ENCODE assay signal across 13 mouse cellular contexts in genomic region chrX:166688779-166689178, GRCm38 (mm10).
DNase-seq lines count a peak whose midpoint lies in the region; ATAC-seq and TF ChIP-seq lines count a peak whose summit lies in the region.
"Had no signal": no experiment of that assay in that cellular context is flagged by ENCODE, and none has a peak within 500 bp of the region (broad histone marks: within the 10 kb centered on the region; RNA-seq: fewer than 3 reads in every experiment).

No protein-coding gene starts in this region.

- intact Hi-C loops in heart, adult 2 months (cut with DNase I) = no loop called here

- no peak overlapping the region for H3K9ac ChIP-seq in forebrain, embryonic 13.5 days
- H3K9ac ChIP-seq in forebrain, postnatal 0 days = no peak overlapping the region
- H3K9ac ChIP-seq in heart, adult 2 months (ENCODE audit: low read depth, low read length) = no peak overlapping the region
- no peak overlapping the region for H3K9ac ChIP-seq in liver, embryonic 12.5 days

- no peak overlapping the region for H3K4me3 ChIP-seq in forebrain, embryonic 13.5 days
- H3K4me3 ChIP-seq in forebrain, embryonic 10.5 days = no peak overlapping the region
- H3K4me3 ChIP-seq in forebrain, postnatal 0 days (ENCODE audit: low read depth, low read length) = no peak overlapping the region
- no peak overlapping the region for H3K4me3 ChIP-seq in heart, adult 2 months
- no peak overlapping the region for H3K4me3 ChIP-seq in liver, embryonic 12.5 days

- TF ChIP-seq CTCF in forebrain, postnatal 0 days (IDR thresholded peaks at IDR 0.05; ENCODE audit: low read depth) = no peak
- no peak for TF ChIP-seq CTCF in heart, adult 2 months (IDR thresholded peaks at IDR 0.05)

- no peaks in the 10 kb centered on the region for H3K36me3 ChIP-seq in forebrain, embryonic 13.5 days (ENCODE audit: poor library complexity, severe bottlenecking)
- H3K36me3 ChIP-seq in forebrain, embryonic 10.5 days (replicated peaks) = no peaks in the 10 kb centered on the region
- H3K36me3 ChIP-seq in forebrain, postnatal 0 days (ENCODE audit: insufficient read depth) = no peaks in the 10 kb centered on the region
- H3K36me3 ChIP-seq in heart, adult 2 months (ENCODE audit: control insufficient read depth, insufficient read depth, low read length) = no peaks in the 10 kb centered on the region
- no peaks in the 10 kb centered on the region for H3K36me3 ChIP-seq in liver, embryonic 12.5 days

- no peak for DNase-seq in forebrain, embryonic 10.5 days (ENCODE audit: extremely low spot score, low spot score)
- DNase-seq in 416B (ENCODE audit: low read depth) = peak; percentile 4
- DNase-seq in forebrain, postnatal 0 days = peak; percentile 51
- peak; percentile 19 for DNase-seq in naive thymus-derived CD4-positive, alpha-beta T cell, adult 2 months (ENCODE audit: low read depth)
- no peak for DNase-seq in heart, adult 2 months
- DNase-seq: adrenal gland, postnatal 36 days; cerebellum, adult 9-11 months; heart, adult 11 months had no signal

- no peaks in the 10 kb centered on the region for H3K79me2 ChIP-seq in heart, adult 2 months (replicated peaks; ENCODE audit: control insufficient read depth, insufficient read depth, low read length)

- TF ChIP-seq POLR2A in heart, adult 2 months (IDR thresholded peaks at IDR 0.05; ENCODE audit: insufficient read depth, low read depth, low read length) = no peak

- no peaks in the 10 kb centered on the region for H3K27me3 ChIP-seq in forebrain, embryonic 13.5 days
- peaks cover 91% of the 10 kb centered on the region for H3K27me3 ChIP-seq in forebrain, embryonic 10.5 days (ENCODE audit: poor library complexity, severe bottlenecking)
- H3K27me3 ChIP-seq in forebrain, postnatal 0 days (ENCODE audit: insufficient read depth, low read length) = no peaks in the 10 kb centered on the region
- no peaks in the 10 kb centered on the region for H3K27me3 ChIP-seq in heart, adult 2 months (ENCODE audit: control insufficient read depth, insufficient read depth, low read length)
- no peaks in the 10 kb centered on the region for H3K27me3 ChIP-seq in liver, embryonic 12.5 days (replicated peaks)

- no peak overlapping the region for H3K27ac ChIP-seq in forebrain, embryonic 13.5 days
- no peak overlapping the region for H3K27ac ChIP-seq in forebrain, embryonic 10.5 days
- H3K27ac ChIP-seq in forebrain, postnatal 0 days (ENCODE audit: low read depth, low read length) = no peak overlapping the region
- H3K27ac ChIP-seq in heart, adult 2 months = no peak overlapping the region
- no peak overlapping the region for H3K27ac ChIP-seq in liver, embryonic 12.5 days

- ATAC-seq in forebrain, embryonic 13.5 days = peak; percentile 86
- ATAC-seq in forebrain, postnatal 0 days = peak; percentile 83
- no peak for ATAC-seq in erythroid progenitor cell, adult 5-6 weeks (replicated peaks; ENCODE audit: low FRiP score, poor library complexity, severe bottlenecking)
- ATAC-seq in liver, embryonic 12.5 days = no peak
- ATAC-seq: Patski had no signal

- 80% methylated on average over 3 of the region's 3 CpGs for WGBS in forebrain, embryonic 13.5 days
- 89% methylated on average over 3 of the region's 3 CpGs for WGBS in forebrain, embryonic 10.5 days
- 61% methylated on average over 3 of the region's 3 CpGs for WGBS in forebrain, postnatal 0 days
- WGBS in heart, adult 2 months = 78% methylated on average over 3 of the region's 3 CpGs
- 71% methylated on average over 3 of the region's 3 CpGs for WGBS in liver, embryonic 12.5 days (ENCODE audit: insufficient replicate concordance)

- no peaks in the 10 kb centered on the region for H3K9me3 ChIP-seq in forebrain, embryonic 13.5 days (replicated peaks)
- no peaks in the 10 kb centered on the region for H3K9me3 ChIP-seq in forebrain, embryonic 10.5 days
- H3K9me3 ChIP-seq in forebrain, postnatal 0 days (ENCODE audit: low read length) = no peaks in the 10 kb centered on the region
- H3K9me3 ChIP-seq in liver, embryonic 12.5 days (replicated peaks) = no peaks in the 10 kb centered on the region

- TF ChIP-seq EP300 in heart, adult 2 months (IDR thresholded peaks at IDR 0.05; ENCODE audit: insufficient read depth, low read depth, low read length) = no peak

- H3K4me2 ChIP-seq in forebrain, embryonic 13.5 days = no peak overlapping the region
- H3K4me2 ChIP-seq in forebrain, postnatal 0 days (ENCODE audit: low read depth) = no peak overlapping the region
- no peak overlapping the region for H3K4me2 ChIP-seq in liver, embryonic 12.5 days
- H3K4me2 ChIP-seq: liver, embryonic 11.5 days had no signal

- no peaks in the 10 kb centered on the region for H3K4me1 ChIP-seq in forebrain, embryonic 13.5 days
- no peaks in the 10 kb centered on the region for H3K4me1 ChIP-seq in forebrain, embryonic 10.5 days
- H3K4me1 ChIP-seq in forebrain, postnatal 0 days (ENCODE audit: insufficient read depth) = no peaks in the 10 kb centered on the region
- H3K4me1 ChIP-seq in heart, adult 2 months (ENCODE audit: control insufficient read depth, insufficient read depth, low read length) = no peaks in the 10 kb centered on the region
- H3K4me1 ChIP-seq in liver, embryonic 12.5 days = no peaks in the 10 kb centered on the region

Comparison
In these comparisons a context has a peak if more than half of its experiments do, and no peak if none do; other contexts are left out.
1. DNase-seq: peak in 416B (single experiment), forebrain, postnatal 0 days (single experiment) and naive thymus-derived CD4-positive, alpha-beta T cell, adult 2 months (single experiment); none in forebrain, embryonic 10.5 days (single experiment) and heart, adult 2 months (0 of 2).
2. ATAC-seq: peak in forebrain, embryonic 13.5 days (single experiment) and forebrain, postnatal 0 days (single experiment); none in erythroid progenitor cell, adult 5-6 weeks (single experiment) and liver, embryonic 12.5 days (single experiment).